Mouse (Mus musculus): ENCODE data around the gene Ptges. TPM values are rescaled to one million over a fixed set of nuclear protein-coding genes. Genes with fewer than 3 reads are reported as not detected.
A peak's percentile ranks its signal among the peaks of the same experiment; 100 is the strongest.
"Not testable (repeated sequence)": the region's sequence is repeated elsewhere in the genome, so short reads cannot be mapped to it uniquely, and the experiment has no call there.

The Ptges gene
- polyA plus RNA-seq, 1 experiment, result 37.2 TPM

GRCm38 (mm10) chr2:30952824-30953490, 23.3 kb upstream of the Ptges start, which contains the start of gene Tor1b:
Gene Tor1b, plus strand, starts transcription at chr2:30952959.
- no peak for TF ChIP-seq CTCF (IDR thresholded peaks at IDR 0.05; ENCODE audit: borderline replicate concordance, insufficient read depth, low read length)
- peak; percentile 99 for TF ChIP-seq POLR2A (IDR thresholded peaks at IDR 0.05; ENCODE audit: low read depth, low read length)
- no peaks in the 10 kb centered on the region for H3K4me1 ChIP-seq (ENCODE audit: control insufficient read depth, insufficient read depth, low read length)
- H3K4me3 ChIP-seq (ENCODE audit: insufficient read depth, low read length), result peak within 1 kb of the TSS; percentile 87
- peak within 1 kb of the TSS; percentile 58; the same call in 1 of the 2 replicates for H3K27ac ChIP-seq (ENCODE audit: insufficient read depth, low read length)

DNA sequence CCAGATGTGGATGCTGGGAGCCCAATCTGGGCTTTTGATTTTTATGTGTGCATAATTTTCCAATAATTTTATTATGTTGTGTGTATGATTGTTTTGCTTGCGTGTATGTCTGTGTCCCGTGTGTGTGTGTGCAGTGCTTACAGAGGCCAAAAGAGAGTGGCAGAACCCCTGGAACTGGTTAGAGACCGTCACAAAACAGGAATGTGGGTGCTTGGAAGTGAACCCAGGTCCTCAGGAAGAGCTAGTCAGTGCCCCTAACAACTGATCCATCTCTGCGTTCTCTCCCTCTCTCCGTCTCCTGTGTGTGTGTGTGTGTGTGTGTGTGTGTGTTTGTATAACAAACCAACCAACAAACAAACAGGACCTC, 22.8 kb upstream of the Ptges start:
- H3K4me3 ChIP-seq (ENCODE audit: insufficient read depth, low read length), result no peak overlapping the region; the same call in 1 of the 2 replicates
- H3K4me1 ChIP-seq (ENCODE audit: control insufficient read depth, insufficient read depth, low read length), result no peaks in the 10 kb centered on the region
- no peak overlapping the region for H3K27ac ChIP-seq (ENCODE audit: insufficient read depth, low read length)
- TF ChIP-seq CTCF (IDR thresholded peaks at IDR 0.05; ENCODE audit: borderline replicate concordance, insufficient read depth, low read length) (no peak), POLR2A (IDR thresholded peaks at IDR 0.05; ENCODE audit: low read depth, low read length) (no peak)

GRCm38 (mm10) chr2:30942603-30943011, 12.9 kb upstream of the Ptges start:
- H3K4me3 ChIP-seq (ENCODE audit: insufficient read depth, low read length), result no peak overlapping the region
- H3K4me1 ChIP-seq (ENCODE audit: control insufficient read depth, insufficient read depth, low read length), result no peaks in the 10 kb centered on the region
- H3K27ac ChIP-seq (ENCODE audit: insufficient read depth, low read length), result no peak overlapping the region
- TF ChIP-seq CTCF (IDR thresholded peaks at IDR 0.05; ENCODE audit: borderline replicate concordance, insufficient read depth, low read length) (peak; percentile 93), POLR2A (IDR thresholded peaks at IDR 0.05; ENCODE audit: low read depth, low read length) (0 out of 2 replicates have a peak, but pooled peaks have one; percentile 29)

GRCm38 (mm10) chr2:30942116-30942515, 12.5 kb upstream of the Ptges start:
- H3K27ac ChIP-seq (ENCODE audit: insufficient read depth, low read length); H3K4me1 ChIP-seq (ENCODE audit: control insufficient read depth, insufficient read depth, low read length); H3K4me3 ChIP-seq (ENCODE audit: insufficient read depth, low read length): not testable (repeated sequence)

GRCm38 (mm10) chr2:30941586-30941985, 11.9 kb upstream of the Ptges start:
- TF ChIP-seq CTCF (IDR thresholded peaks at IDR 0.05; ENCODE audit: borderline replicate concordance, insufficient read depth, low read length), result no peak
- TF ChIP-seq POLR2A (IDR thresholded peaks at IDR 0.05; ENCODE audit: low read depth, low read length), result no peak
- Histone ChIP-seq H3K4me3 (ENCODE audit: insufficient read depth, low read length) (no peak overlapping the region), H3K4me1 (ENCODE audit: control insufficient read depth, insufficient read depth, low read length) (no peaks in the 10 kb centered on the region), H3K27ac (ENCODE audit: insufficient read depth, low read length) (no peak overlapping the region)

DNA sequence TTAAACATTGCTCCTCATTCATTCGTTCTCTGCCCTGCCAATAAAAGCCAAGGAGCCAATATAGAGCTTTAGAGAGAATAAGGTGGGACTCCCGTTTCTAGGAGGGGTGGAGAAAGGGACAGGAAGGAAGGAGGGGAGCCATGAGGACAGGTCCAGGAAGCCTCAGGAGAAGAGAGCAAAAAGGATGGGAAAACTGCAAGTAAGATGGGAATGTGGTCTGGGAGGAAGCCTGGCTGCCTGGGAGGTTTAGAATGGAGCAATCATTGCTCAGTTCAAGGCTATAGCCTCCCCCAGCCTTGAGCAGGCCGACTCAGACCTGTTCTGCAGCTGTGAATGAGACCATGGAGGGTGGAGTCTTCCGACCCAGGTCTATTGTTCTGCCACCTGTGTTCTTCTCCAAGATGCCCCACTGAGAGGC, 8.9 kb upstream of the Ptges start:
- H3K4me3 ChIP-seq (ENCODE audit: insufficient read depth, low read length), result no peak overlapping the region
- no peaks in the 10 kb centered on the region for H3K4me1 ChIP-seq (ENCODE audit: control insufficient read depth, insufficient read depth, low read length)
- H3K27ac ChIP-seq (ENCODE audit: insufficient read depth, low read length), result no peak overlapping the region
- TF ChIP-seq CTCF (IDR thresholded peaks at IDR 0.05; ENCODE audit: borderline replicate concordance, insufficient read depth, low read length) (no peak), POLR2A (IDR thresholded peaks at IDR 0.05; ENCODE audit: low read depth, low read length) (no peak)

DNA sequence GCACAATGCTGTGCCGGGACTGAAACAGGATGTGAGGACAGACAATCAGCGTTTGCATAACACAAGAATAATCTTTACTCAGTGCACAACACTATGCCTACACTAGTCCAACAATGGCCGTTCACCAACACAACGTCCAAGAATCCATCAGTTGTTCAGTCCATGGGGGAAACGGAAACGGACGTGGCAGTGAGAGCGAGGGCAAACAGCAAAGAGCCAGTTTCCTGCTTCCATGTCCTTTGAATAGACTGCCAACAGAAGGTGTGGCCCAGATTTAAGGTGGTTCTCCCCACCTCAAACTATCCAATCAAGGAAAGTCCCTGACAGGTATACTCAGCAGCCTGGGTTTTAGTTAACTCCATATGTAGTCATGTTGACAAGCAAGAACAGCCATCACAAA, 8.1 kb upstream of the Ptges start:
- no peaks in the 10 kb centered on the region; the same call in 1 of the 2 replicates for H3K4me1 ChIP-seq (ENCODE audit: control insufficient read depth, insufficient read depth, low read length)
- no peak overlapping the region for H3K27ac ChIP-seq (ENCODE audit: insufficient read depth, low read length)
- no peak for TF ChIP-seq CTCF (IDR thresholded peaks at IDR 0.05; ENCODE audit: borderline replicate concordance, insufficient read depth, low read length)
- no peak for TF ChIP-seq POLR2A (IDR thresholded peaks at IDR 0.05; ENCODE audit: low read depth, low read length)
- no peak overlapping the region for H3K4me3 ChIP-seq (ENCODE audit: insufficient read depth, low read length)

GRCm38 (mm10) chr2:30936808-30937207, 7.1 kb upstream of the Ptges start:
- Histone ChIP-seq H3K27ac (ENCODE audit: insufficient read depth, low read length) (no peak overlapping the region), H3K4me1 (ENCODE audit: control insufficient read depth, insufficient read depth, low read length) (no peaks in the 10 kb centered on the region; the same call in 1 of the 2 replicates), H3K4me3 (ENCODE audit: insufficient read depth, low read length) (no peak overlapping the region)
- TF ChIP-seq CTCF (IDR thresholded peaks at IDR 0.05; ENCODE audit: borderline replicate concordance, insufficient read depth, low read length) (no peak), POLR2A (IDR thresholded peaks at IDR 0.05; ENCODE audit: low read depth, low read length) (no peak)

DNA sequence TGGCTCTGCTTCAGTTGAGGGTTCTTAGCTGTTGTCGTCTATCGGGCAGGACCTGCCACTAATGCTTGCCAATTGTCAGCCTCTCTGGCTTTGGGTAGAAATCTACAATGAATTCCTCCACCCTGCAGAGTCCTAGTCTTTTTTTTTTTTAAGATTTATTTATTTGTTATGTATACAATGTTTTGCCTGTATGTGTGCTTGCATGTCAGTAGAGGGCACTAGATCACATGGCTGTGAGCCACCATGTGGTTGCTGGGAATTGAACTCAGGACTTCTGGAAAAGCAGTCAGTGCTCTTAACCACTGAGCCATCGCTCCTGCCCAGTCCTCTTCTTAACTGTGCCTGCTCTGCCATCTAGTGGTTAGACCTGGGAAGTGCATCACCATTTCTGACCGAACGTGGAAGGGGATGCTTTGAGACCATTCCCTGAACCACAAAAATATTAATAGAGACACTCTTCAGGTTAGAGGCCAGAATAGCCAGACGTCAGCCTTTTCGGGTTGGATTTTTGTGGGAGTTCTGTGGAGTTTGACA, 4.3 kb upstream of the Ptges start:
- Histone ChIP-seq H3K27ac (ENCODE audit: insufficient read depth, low read length) (no peak overlapping the region), H3K4me1 (ENCODE audit: control insufficient read depth, insufficient read depth, low read length) (no peaks in the 10 kb centered on the region; the same call in 1 of the 2 replicates), H3K4me3 (ENCODE audit: insufficient read depth, low read length) (no peak overlapping the region)
- TF ChIP-seq CTCF (IDR thresholded peaks at IDR 0.05; ENCODE audit: borderline replicate concordance, insufficient read depth, low read length), result peak; percentile 88; the same call in 1 of the 2 replicates
- TF ChIP-seq POLR2A (IDR thresholded peaks at IDR 0.05; ENCODE audit: low read depth, low read length), result no peak

GRCm38 (mm10) chr2:30933032-30933431, 3.4 kb upstream of the Ptges start:
- TF ChIP-seq CTCF (IDR thresholded peaks at IDR 0.05; ENCODE audit: borderline replicate concordance, insufficient read depth, low read length) (no peak), POLR2A (IDR thresholded peaks at IDR 0.05; ENCODE audit: low read depth, low read length) (no peak)
- Histone ChIP-seq H3K4me1 (ENCODE audit: control insufficient read depth, insufficient read depth, low read length) (no peaks in the 10 kb centered on the region; the same call in 1 of the 2 replicates), H3K4me3 (ENCODE audit: insufficient read depth, low read length) (no peak overlapping the region), H3K27ac (ENCODE audit: insufficient read depth, low read length) (no peak overlapping the region)
